Mouse (Mus musculus) embryonic facial prominence, embryonic 15.5 days (tissue): ENCODE results near the gene Robo2. TPM values are rescaled to one million over a fixed set of nuclear protein-coding genes. Genes with fewer than 3 reads are reported as not detected.
A peak's percentile ranks its signal among the peaks of the same experiment; 100 is the strongest.
"Not testable (repeated sequence)": the region's sequence is repeated elsewhere in the genome, so short reads cannot be mapped to it uniquely, and the experiment has no call there.

Experiments used
- ATAC-seq: fragments of 200-750 bp; cut with Nextera tagmentation; 2 replicates; pipeline ENCODE4 v1.8.0; 2017; ENCODE audit warnings: low read depth, moderate TSS enrichment; ENCODE audit not compliant: insufficient number of reproducible peaks, low FRiP score, low TSS enrichment
- H3K27ac ChIP-seq: fragments of 300-500 bp; sonication (generic); replicated peaks from 2 replicates; pipeline ENCODE4 v1.5.1; 2015; ENCODE audit warnings: mild to moderate bottlenecking, inconsistent platforms
- H3K27me3 ChIP-seq: fragments of 300-500 bp; sonication (generic); 2 replicates; pipeline ENCODE4 v1.6.1; 2015; ENCODE audit warnings: inconsistent platforms
- H3K36me3 ChIP-seq: fragments of 300-500 bp; sonication (generic); 2 replicates; pipeline ENCODE4 v1.6.1; 2015; ENCODE audit warnings: mild to moderate bottlenecking, inconsistent platforms
- H3K4me1 ChIP-seq: fragments of 300-500 bp; sonication (generic); 2 replicates; pipeline ENCODE4 v1.6.1; 2015; ENCODE audit warnings: inconsistent platforms
- H3K4me2 ChIP-seq: fragments of 300-500 bp; sonication (generic); replicated peaks from 2 replicates; pipeline ENCODE4 v1.6.1; 2015; ENCODE audit warnings: mild to moderate bottlenecking, inconsistent platforms
- H3K4me3 ChIP-seq: fragments of 300-500 bp; sonication (generic); replicated peaks from 2 replicates; pipeline ENCODE4 v1.5.1; 2015; ENCODE audit warnings: mild to moderate bottlenecking, inconsistent platforms
- H3K9ac ChIP-seq: fragments of 300-500 bp; sonication (generic); 2 replicates; pipeline ENCODE4 v1.6.1; 2015; ENCODE audit warnings: inconsistent platforms
- H3K9me3 ChIP-seq: fragments of 300-500 bp; sonication (generic); replicated peaks from 2 replicates; pipeline ENCODE4 v1.6.1; 2016; ENCODE audit warnings: inconsistent platforms
- WGBS: fragments of 180-500 bp; shearing (Covaris S2); methylation state at CpG from one replicate; pipeline ENCODE4 v1.1.7; 2015; 5-methylcytosine and 5-hydroxymethylcytosine counted together
- polyA plus RNA-seq: library from polyadenylated mRNA; unstranded; fragments of >200 nt; fragmentation: Nextera tagmentation; extraction: Ambion mirVana; gene quantifications from 2 replicates; pipeline ENCODE4 v1.2.1, GENCODE M21; 2015

Robo2 gene
- polyA plus RNA-seq, 1 experiment from 2014 or later, result 85.0 TPM

DNA sequence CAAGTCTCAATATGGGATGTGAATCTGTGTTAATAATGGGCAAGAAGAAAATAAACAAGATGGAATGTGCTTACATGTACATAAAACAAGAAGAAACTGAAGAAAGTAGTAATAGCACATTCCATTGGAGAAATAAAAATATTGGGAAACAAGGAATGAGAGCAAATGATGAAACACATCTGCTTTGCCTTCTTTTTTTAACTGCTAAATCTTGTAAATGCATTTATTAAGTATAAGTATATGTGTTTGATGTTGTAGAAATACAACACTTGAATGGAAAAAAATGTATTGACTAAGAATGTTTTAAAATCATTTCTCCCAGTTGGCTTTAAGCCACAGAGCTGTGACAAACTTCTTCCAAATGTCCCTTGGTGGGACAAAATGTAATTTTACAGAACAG is 350.1 kb downstream of the Robo2 start:
- Histone ChIP-seq H3K27me3 (no peaks in the 10 kb centered on the region), H3K27ac (no peak overlapping the region), H3K9ac (no peak overlapping the region), H3K4me3 (no peak overlapping the region), H3K36me3 (no peaks in the 10 kb centered on the region), H3K9me3 (no peaks in the 10 kb centered on the region), H3K4me1 (peaks cover 7% of the 10 kb centered on the region; the same call in 1 of the 2 replicates), H3K4me2 (no peak overlapping the region)
- no peak for ATAC-seq

GRCm38 (mm10) chr16:74056886-74057285 is 354.7 kb downstream of the Robo2 start:
- Histone ChIP-seq H3K36me3 (no peaks in the 10 kb centered on the region), H3K4me1 (peaks cover 14% of the 10 kb centered on the region), H3K4me3 (no peak overlapping the region), H3K9ac (no peak overlapping the region), H3K9me3 (no peaks in the 10 kb centered on the region), H3K27ac (no peak overlapping the region), H3K27me3 (no peaks in the 10 kb centered on the region), H3K4me2 (no peak overlapping the region)
- ATAC-seq, result no peak
- 88% methylated on average over 2 of the region's 2 CpGs for WGBS

DNA sequence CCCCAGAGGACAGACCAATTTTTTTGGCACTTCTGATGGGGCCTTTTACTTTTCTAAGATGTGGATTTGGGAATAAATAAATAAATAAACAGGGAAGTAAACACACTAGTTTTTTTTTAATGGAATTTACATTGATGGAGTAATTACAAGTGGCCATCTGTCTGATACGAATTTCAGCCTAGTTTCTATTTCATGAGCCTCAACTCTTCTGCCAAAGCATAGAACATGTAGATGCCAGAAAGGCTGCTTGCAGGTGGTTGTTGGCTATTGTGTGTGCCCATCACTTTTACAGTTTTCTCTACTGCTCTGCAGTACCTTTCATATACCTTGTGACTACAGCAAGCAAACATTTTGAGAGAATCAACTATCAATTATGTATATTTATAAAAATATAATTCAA is 355.4 kb downstream of the Robo2 start:
- Histone ChIP-seq H3K27ac (no peak overlapping the region), H3K4me3 (no peak overlapping the region), H3K9ac (no peak overlapping the region), H3K36me3 (no peaks in the 10 kb centered on the region), H3K9me3 (no peaks in the 10 kb centered on the region), H3K27me3 (no peaks in the 10 kb centered on the region), H3K4me2 (no peak overlapping the region), H3K4me1 (peaks cover 14% of the 10 kb centered on the region)
- 78% methylated on average over 1 of the region's 1 CpGs for WGBS
- ATAC-seq, result no peak

DNA sequence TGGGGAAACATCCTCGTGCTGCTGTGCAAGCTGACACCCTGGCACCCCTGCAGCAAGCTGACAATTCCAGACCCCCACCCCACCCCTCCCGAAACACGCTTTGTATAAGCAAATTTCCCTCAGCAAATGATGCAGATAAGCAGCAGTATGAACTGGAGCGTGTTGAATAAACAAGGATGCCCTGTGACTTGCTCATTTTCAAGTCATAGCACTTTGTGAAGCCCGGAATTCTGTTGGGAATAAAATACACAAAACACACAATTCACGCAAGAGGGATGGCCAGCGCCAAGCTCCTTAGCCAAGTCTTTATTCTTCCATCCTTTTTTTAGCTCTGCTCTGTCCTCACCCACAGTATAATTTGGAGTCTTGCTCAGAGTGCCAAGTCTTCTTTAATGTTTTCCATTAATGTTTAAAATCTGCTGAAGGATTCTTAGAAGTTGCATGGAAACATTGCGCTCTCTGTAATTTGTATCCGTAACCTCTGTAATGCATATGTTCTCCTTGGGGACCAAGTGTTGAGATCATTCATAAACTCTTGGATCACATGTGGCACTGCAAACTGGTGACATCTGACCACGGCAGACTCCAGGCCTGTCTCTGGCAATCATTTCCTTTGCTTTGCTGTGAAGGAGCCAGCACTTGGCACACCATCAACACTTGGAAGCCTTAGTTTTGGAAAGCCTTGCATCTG is 356.4 kb downstream of the Robo2 start:
- Histone ChIP-seq H3K27ac (peak overlapping the region; percentile 68), H3K9me3 (no peaks in the 10 kb centered on the region), H3K9ac (no peak overlapping the region), H3K4me2 (0 out of 2 replicates have a peak overlapping the region, but pooled peaks have one; percentile 10), H3K4me1 (peaks cover 14% of the 10 kb centered on the region), H3K4me3 (no peak overlapping the region), H3K27me3 (no peaks in the 10 kb centered on the region), H3K36me3 (no peaks in the 10 kb centered on the region)
- 25% methylated on average over 10 of the region's 10 CpGs for WGBS
- ATAC-seq, result peak; percentile 91

DNA sequence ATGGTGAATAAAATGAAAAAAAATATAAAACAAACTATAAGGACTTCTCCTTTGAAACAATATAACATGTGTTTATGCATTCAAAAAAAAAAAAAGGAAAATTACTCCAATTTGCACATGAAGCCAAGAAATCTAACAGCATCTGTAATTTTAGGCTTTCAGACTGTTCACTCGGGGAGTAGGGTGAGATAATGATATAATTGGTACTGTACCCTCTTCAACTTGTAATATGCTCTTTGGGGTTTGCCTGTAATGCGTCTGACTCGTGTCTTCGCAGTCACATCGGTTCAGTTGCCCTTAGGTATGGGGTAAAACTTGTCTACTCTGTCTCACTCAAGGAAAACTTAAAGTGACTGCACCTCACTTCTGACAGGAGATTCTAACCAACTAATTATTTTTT is 362.2 kb downstream of the Robo2 start:
- no peaks in the 10 kb centered on the region for H3K9me3 ChIP-seq
- 53% methylated on average over 5 of the region's 5 CpGs for WGBS
- H3K36me3 ChIP-seq, result peaks cover 3% of the 10 kb centered on the region; the same call in 1 of the 2 replicates
- H3K4me1 ChIP-seq, result peaks cover 4% of the 10 kb centered on the region
- H3K27me3 ChIP-seq, result no peaks in the 10 kb centered on the region
- H3K27ac ChIP-seq, result no peak overlapping the region
- no peak for ATAC-seq
- no peak overlapping the region for H3K4me2 ChIP-seq
- no peak overlapping the region for H3K4me3 ChIP-seq
- H3K9ac ChIP-seq, result no peak overlapping the region

GRCm38 (mm10) chr16:74048980-74049379 is 362.6 kb downstream of the Robo2 start:
- H3K27ac ChIP-seq, result no peak overlapping the region
- H3K9ac ChIP-seq, result no peak overlapping the region
- no peaks in the 10 kb centered on the region for H3K4me1 ChIP-seq
- H3K36me3 ChIP-seq, result peaks cover 3% of the 10 kb centered on the region; the same call in 1 of the 2 replicates
- 69% methylated on average over 6 of the region's 6 CpGs for WGBS
- H3K4me2 ChIP-seq, result no peak overlapping the region
- H3K4me3 ChIP-seq, result no peak overlapping the region
- no peak for ATAC-seq
- H3K9me3 ChIP-seq, result no peaks in the 10 kb centered on the region
- H3K27me3 ChIP-seq, result no peaks in the 10 kb centered on the region

- no peak overlapping the region for H3K27ac ChIP-seq
- no peak overlapping the region for H3K4me2 ChIP-seq
- peaks cover 3% of the 10 kb centered on the region; the same call in 1 of the 2 replicates for H3K36me3 ChIP-seq
- no peaks in the 10 kb centered on the region for H3K27me3 ChIP-seq
- H3K4me1 ChIP-seq, result no peaks in the 10 kb centered on the region
- no peak overlapping the region for H3K9ac ChIP-seq
- ATAC-seq, result no peak
- H3K9me3 ChIP-seq, result no peaks in the 10 kb centered on the region
- WGBS, result 47% methylated on average over 3 of the region's 3 CpGs
- no peak overlapping the region for H3K4me3 ChIP-seq
Observed at GRCm38 (mm10) chr16:74047232-74047631, 364.4 kb downstream of the Robo2 start.

DNA sequence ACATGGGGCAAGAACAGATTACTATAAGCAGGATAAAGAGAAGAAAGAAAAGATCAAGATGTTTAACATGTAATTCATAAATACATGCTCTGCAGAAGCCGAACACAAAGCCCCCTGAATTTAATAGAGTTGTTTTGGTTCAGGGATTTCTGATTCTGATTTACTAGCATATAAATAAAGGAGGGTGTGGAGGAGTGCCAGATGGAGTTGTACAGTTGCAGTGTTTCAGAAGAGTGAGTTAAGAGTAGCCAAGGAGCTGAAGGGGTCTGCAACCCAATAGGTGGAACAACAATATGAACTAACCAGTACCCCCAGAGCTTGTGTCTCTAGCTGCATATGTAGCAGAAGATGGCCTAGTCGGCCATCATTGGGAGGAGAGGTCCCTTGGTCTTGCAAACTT is 370.8 kb downstream of the Robo2 start:
- not testable (repeated sequence) for H3K4me1 ChIP-seq, H3K4me3 ChIP-seq, H3K36me3 ChIP-seq, H3K9me3 ChIP-seq, H3K4me2 ChIP-seq, H3K9ac ChIP-seq, ATAC-seq, H3K27me3 ChIP-seq, H3K27ac ChIP-seq
- 56% methylated on average over 2 of the region's 2 CpGs for WGBS

DNA sequence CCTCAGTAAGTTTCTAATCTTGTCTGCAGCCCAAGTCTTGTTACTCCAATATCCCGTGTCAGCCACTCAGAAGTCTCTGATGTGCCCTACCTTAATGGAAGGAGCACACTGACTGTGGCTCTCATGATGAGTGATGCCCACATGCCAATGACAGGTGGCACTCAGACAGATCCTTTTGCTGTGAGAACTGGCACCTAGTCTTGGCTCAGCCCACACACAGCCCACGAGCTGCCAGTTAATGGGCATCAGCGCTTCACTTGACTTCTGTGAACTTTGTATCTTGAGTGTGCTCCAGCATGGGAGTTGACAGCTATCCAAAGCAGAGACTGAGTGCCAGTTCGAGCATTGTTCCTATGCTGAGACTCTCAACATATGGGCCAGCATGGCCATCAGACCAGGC is 383.8 kb downstream of the Robo2 start:
- Histone ChIP-seq H3K9me3 (no peaks in the 10 kb centered on the region), H3K4me3 (no peak overlapping the region), H3K4me1 (no peaks in the 10 kb centered on the region), H3K9ac (no peak overlapping the region), H3K36me3 (no peaks in the 10 kb centered on the region), H3K27ac (no peak overlapping the region), H3K4me2 (no peak overlapping the region), H3K27me3 (no peaks in the 10 kb centered on the region)
- no peak for ATAC-seq
- 75% methylated on average over 4 of the region's 4 CpGs for WGBS

DNA sequence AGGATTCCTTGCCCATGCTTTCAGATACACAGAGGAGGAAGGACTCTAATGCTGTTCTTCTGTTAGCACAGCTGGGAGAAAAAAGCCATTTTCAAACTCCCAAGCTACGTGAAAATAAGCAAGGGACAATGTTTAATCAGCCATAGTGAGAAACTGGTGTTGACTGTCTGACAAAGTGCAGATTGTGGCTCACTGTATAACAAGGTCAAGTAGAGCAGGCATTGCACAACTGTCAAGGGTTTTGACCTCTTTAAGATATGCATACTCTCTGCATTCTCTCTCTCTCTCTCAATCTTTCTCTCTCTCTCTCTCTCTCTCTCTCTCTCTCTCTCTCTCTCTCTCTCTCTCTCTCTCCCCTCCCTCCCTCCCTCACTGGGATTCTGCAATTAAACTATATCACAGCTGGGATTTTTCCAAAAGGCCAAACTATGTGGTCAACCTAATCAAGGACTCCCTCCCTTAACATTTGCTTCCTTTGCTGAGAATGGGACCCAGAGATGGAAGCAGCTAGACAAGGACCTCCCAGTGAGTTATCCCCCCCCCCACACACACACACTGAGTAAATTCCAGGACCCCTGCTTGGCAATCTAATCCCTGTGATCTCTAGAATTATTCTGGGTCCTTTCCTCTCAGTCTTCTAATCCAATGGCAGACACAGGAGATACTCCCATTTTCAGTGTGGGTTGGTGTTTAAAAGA is 389.2 kb downstream of the Robo2 start:
- H3K27ac ChIP-seq, result no peak overlapping the region
- no peak for ATAC-seq
- no peak overlapping the region for H3K4me2 ChIP-seq
- no peaks in the 10 kb centered on the region for H3K9me3 ChIP-seq
- no peaks in the 10 kb centered on the region for H3K27me3 ChIP-seq
- no peak overlapping the region for H3K9ac ChIP-seq
- no peaks in the 10 kb centered on the region for H3K36me3 ChIP-seq
- no peaks in the 10 kb centered on the region for H3K4me1 ChIP-seq
- WGBS, result 34% methylated on average over 1 of the region's 1 CpGs
- no peak overlapping the region for H3K4me3 ChIP-seq

DNA sequence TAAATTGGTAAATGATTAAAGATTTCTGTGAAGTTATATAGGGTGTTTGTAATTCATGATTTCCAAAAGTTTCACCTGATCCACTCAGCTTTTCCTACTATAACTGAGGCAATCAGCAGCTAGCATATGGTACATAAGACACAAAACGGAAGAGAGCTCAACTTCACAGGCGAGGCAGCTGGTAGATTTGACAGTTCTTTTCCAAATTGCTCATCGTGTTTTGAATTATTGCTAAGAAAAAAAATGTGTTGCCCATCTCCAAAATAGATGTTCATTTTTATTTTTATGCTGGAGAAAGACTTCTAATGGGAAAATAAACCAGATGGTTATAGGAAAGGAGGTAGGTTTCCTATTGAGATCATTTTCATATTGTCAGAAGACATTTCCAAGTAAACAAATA is 405.9 kb downstream of the Robo2 start:
- H3K27ac ChIP-seq, result no peak overlapping the region
- H3K4me2 ChIP-seq, result no peak overlapping the region
- H3K36me3 ChIP-seq, result no peaks in the 10 kb centered on the region
- no peaks in the 10 kb centered on the region for H3K4me1 ChIP-seq
- H3K4me3 ChIP-seq, result no peak overlapping the region
- ATAC-seq, result no peak
- H3K27me3 ChIP-seq, result no peaks in the 10 kb centered on the region
- no peak overlapping the region for H3K9ac ChIP-seq
- 70% methylated on average over 3 of the region's 3 CpGs for WGBS
- no peaks in the 10 kb centered on the region for H3K9me3 ChIP-seq

DNA sequence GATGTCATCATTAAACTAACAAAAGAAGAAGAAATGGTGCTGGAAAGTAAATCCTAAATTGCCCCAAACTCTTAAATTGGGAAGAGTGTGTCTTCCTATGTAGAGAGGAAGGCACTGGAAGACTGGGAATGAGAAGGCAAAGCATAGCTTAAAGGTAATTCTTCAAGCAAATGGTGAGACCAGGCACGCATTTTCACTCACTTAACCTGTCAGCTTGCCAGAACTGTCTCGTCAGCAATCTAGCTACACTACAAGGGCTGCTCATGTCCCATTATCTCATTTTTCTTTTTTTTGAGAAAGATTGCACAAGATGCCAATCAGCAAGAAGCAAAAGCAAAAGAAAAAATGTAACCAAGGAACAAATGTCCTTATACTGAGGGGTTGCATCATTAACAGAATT is 410.3 kb downstream of the Robo2 start:
- no peaks in the 10 kb centered on the region for H3K36me3 ChIP-seq
- H3K4me2 ChIP-seq, result no peak overlapping the region
- H3K27me3 ChIP-seq, result no peaks in the 10 kb centered on the region
- no peak overlapping the region for H3K4me3 ChIP-seq
- H3K27ac ChIP-seq, result no peak overlapping the region
- no peak for ATAC-seq
- WGBS, result 58% methylated on average over 2 of the region's 2 CpGs
- H3K4me1 ChIP-seq, result no peaks in the 10 kb centered on the region
- H3K9me3 ChIP-seq, result no peaks in the 10 kb centered on the region
- H3K9ac ChIP-seq, result no peak overlapping the region
